Mouse (Mus musculus) T-helper 17 cell (primary cell): Measurements from ENCODE around the gene Usp12.
"Not testable (repeated sequence)": the region's sequence is repeated elsewhere in the genome, so short reads cannot be mapped to it uniquely, and the experiment has no call there.

Experiments
- in situ Hi-C, 2 experiments: fragments of 300-600 bp; cut with MboI, MseI; formaldehyde crosslinking; loops; 1 replicate in 1 of 2; 2 replicates in 1 of 2; pipeline ENCODE4 v1.15.1; 2025; ENCODE audit warnings: high pct_unique_total_duplicates in 2 of 2

Gene Usp12

DNA sequence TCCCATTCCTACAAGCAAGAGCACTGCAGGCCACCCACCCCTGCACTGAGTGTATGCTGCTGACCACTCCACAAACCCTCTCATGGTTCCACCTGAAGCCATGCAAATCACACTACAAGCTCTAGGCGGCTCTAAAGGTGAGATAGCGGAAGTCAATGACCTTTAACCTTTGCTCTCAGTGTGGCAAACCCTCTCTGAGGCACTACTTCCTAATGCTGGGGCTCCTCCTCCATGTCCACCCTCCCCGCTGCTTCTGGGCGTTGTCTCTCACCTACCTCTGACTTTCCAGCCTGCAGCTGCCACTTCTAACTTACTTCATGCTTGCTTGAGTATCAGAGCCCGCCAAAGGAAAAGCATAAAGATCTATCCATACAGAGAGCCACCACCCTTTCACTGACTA, 37.5 kb downstream of the Usp12 start:
- in situ Hi-C loops, result no loop called here

DNA sequence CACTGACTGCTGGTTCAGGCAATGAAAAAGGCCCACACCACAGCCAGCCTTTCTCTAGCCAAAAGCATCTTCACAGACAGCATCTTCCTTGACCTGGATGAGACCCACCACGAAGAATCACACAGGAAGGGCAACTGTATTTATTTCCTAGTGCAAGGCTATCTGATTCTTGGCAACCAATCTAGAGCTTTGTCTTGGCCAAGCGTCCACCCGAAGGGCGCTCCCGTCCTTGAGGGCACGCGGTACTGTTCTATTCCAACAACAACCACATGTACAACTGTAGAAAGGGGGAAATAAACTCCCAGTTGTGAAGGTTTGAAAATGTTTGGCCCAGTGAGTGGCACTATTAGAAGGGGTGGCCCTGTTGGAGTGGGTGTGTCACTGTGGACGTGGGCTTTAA, 41.6 kb downstream of the Usp12 start:
- in situ Hi-C loops, result no loop called here

DNA sequence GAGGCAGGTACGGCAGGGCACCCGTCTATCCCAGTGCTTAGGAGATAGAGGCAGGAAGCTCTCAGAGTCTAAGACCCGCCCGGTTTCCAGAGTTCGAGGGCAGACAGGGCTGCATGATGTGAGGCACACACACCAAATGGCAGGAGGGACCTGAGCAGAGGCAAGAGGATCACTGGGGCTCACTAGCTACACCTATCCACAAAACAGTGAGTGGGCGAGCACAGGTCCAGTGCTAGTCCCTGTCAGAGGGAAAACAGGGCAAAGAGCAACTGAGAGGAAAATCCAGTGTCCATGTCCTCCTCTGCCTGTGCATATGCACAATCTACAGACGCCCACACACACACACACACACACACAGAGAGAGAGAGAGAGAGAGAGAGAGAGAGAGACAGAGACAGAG, 43.8 kb downstream of the Usp12 start:
- in situ Hi-C loops, result no loop called here

DNA sequence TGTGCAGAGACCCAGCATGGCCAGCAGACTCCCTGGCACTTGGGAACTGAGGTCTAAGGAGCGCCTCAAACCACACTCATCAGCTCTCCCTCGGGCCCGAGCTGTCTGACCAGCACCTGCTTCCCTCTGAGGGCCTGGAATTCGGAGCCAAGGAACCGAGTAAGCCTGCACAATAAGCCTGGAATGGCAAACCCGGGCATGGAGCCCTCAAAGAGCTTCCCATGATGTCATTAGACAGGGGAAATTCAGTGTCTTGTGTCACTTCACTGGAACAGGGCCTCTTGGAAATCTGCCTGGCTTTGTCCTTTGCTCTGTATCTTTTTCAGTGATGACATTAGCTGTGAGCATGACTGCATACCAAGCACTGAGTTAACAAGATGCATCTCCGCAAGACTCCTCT, 44.5 kb downstream of the Usp12 start:
- in situ Hi-C loops, result no loop called here

DNA sequence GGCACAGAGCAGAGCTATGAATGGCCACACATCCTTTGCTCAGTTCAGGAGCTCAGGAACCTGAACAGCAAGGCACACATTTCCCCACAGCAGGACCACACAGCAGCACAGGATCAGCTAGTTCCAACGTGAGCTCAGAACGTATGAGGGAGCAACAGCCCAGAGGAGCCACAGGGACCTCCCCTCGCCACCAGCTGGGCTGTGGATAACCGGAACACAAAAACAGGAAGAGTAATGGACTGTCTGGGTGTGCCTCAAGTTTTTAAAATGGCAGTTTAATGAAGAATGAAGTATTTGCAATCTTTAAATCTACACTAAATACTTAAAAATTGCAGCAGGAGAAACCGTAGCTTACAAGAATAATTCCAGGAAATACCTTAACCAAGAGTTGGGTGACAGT, 44.9 kb downstream of the Usp12 start:
- in situ Hi-C loops, result no loop called here

DNA sequence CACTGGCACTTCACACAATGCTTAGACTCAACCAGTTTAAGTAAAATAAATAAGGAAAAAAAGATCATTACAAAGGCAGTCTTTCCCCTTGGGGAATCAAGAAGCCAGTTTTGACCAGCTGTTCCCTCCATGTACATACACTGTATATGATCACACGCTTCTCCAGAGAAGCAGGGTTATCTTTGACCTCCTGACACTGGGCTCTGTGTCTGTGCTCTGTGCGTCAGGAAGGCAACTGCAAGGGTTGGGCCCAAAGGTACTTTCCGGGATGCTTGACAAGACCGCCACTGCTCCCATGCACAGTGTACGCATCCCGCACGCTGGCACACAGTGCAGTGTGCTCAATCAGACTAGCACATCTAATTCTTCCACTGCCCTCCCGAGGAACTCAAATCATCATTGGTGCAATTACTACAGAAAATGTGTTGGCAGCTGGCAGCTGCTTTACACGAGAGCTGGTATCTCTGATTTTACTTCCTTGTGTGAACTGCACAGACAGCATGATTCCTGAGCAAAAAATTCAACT, 57.8 kb downstream of the Usp12 start:
- in situ Hi-C loops, result no loop called here

DNA sequence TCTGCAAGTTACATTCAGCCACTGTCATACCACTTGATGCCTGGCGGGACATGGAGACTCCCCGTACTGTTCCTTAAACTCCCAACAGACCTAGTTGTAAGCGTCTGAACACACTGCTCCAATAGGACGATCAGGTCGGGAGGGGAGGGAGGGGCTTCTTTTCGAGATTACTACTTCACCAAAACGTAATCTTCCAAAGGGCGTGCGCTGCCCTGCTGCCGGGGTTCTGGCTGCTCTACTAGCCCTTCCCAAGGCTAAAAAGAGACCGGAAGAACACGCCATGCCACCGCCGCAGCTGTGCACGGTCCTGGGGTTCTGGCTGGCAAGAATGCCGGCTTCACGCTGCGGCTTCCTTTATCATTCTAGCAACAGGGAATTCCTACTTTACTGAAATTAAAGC, 58.5 kb downstream of the Usp12 start:
- in situ Hi-C loops, result no loop called here

DNA sequence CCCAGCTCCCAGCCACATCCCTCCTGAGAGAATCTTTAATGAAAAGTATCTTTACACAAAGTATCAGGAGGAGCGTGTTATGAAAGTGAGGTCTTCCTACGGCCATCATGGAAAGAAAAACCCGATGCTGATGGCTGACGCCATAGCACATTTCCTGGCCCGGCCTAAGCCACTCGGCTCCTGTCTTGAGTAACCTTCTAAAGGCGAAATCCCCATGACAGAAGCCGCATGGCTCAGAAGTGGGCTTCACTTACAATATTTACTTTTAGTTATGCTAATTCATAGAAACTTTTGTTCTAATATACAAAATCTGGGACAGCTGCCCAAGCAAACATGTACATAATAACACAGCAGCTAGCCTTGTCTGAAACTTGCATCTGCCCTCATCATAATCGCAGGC, 59.8 kb downstream of the Usp12 start:
- in situ Hi-C loops, result not testable (repeated sequence)

DNA sequence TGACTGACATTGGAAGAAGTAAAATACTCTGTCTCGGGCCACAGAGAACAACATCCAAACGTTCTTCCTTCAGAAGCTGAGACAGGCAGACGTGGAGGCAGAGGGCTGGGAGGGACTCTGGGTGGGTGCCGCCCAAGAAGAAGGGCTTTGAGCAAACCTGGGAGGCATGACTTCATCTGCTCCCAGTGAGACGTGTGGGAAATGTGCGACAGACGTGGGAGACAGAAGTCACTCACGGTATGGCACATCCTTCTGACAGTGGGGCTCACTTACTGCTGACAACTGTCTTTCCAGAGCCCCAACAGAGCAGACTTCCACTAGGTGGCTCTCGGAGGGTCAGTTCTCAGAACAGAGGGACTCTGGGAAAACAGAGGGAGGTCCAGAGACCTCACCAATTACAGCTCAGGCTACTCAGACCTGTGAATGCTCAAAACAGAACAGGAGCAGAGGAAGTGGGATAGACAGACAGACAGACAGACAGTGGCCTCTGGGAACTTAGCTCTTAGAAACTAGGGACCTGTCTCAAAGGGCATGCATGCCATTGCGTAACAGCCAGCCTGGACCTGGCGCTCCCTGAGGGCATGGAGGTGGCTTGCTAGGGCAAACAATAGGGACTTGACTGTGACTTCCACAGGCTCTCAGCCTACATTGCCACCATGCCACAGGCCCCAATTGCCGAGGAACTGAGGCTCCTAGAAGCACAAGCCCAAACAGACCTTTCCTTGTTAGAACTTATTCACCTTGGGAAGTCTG, 60.7 kb downstream of the Usp12 start:
- in situ Hi-C loops, result no loop called here

DNA sequence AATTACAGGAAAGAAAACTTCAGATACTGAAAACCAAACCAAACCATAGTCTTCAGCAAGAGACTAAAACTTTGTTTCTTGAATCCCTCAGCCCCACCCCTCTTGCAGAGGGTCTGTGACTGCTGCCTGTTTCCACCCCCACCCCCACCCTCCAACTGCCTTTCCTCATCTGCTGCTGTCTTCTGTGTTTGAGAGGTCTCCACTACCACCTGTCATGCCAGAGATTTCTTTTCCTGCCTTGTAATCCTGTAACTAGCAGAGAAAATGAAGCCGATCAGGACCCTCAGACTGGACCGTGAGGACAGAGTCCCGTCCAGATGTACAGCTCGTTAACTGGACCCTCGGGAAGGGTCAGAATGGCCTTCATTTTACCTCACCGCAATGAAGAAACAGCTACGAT, 61.4 kb downstream of the Usp12 start:
- in situ Hi-C loops, result no loop called here

DNA sequence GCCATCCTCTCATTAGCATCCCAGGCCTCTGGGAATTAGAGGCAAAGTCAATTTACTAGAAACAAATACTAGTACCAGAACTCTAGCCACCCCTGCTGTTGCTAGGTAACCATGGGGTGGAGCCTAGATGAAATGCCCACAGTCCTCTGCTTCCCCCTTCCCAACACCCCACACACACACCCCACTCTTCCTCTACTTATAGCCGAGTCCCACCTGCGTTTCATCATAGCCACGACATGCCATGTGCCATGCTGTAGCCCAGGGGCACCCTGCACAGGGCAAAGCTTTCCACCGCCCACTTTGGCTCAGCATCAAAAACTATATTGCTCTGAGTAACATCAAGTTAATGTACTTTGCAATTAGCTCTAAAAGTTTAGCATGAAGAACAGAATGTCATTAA, 67.8 kb downstream of the Usp12 start:
- in situ Hi-C loops, result no loop called here

DNA sequence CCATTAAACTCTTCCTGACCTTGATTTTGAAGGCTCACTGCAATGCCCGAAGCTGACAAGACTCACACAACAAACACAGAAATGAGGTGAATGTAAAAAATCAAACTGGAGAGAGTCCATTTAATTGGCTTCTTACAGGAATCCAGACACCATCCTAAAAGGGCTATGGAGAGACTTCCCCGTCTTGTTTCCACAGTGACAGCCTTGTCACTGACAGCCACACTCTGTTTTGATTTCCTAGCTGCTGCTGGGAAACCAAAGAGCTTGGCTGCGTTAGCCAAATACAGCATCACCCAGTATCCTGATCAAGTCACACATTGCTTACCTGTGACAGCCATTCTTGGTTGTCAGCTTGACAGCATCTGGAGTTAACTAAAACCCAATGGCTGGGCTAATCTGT, 69.8 kb downstream of the Usp12 start:
- in situ Hi-C loops, result no loop called here

DNA sequence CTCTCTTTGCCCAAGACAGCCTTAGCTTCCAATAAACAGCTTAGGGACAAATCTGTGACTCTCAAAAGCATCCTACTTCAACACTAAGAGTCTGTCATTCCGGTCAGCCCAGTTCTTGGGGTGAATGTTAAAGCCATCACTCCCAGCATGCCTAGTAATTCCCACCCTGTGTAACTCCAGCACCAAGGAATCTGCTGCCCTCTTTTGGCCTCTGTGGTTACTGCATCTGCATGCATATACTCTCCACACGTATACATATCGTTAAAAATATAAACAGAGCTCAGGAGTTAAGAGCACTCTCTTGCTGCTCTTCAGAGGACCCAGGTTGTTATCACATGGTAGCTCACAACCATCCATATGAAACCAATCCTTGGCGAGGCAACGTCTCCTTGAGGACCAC, 71.4 kb downstream of the Usp12 start:
- in situ Hi-C loops, result no loop called here

DNA sequence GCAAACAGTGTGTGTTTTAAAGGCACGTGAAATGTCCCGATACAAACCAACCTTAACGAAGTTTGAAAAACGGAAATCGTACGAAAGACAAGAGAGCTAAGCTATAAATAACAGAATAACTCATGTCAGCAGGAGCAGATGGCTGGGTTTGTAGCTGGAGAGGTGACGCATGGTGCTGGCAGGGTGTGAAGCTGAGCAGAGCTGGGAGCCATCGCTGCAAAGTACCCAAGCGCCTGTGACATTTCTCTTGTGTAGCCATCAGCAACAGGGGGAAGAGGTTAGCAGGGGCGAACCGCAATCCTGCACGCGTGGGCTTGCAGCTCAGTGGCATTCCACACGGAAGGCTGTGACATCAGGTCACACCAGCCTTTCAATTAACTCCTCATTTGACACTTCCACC, 72.6 kb downstream of the Usp12 start:
- in situ Hi-C loops, result no loop called here

DNA sequence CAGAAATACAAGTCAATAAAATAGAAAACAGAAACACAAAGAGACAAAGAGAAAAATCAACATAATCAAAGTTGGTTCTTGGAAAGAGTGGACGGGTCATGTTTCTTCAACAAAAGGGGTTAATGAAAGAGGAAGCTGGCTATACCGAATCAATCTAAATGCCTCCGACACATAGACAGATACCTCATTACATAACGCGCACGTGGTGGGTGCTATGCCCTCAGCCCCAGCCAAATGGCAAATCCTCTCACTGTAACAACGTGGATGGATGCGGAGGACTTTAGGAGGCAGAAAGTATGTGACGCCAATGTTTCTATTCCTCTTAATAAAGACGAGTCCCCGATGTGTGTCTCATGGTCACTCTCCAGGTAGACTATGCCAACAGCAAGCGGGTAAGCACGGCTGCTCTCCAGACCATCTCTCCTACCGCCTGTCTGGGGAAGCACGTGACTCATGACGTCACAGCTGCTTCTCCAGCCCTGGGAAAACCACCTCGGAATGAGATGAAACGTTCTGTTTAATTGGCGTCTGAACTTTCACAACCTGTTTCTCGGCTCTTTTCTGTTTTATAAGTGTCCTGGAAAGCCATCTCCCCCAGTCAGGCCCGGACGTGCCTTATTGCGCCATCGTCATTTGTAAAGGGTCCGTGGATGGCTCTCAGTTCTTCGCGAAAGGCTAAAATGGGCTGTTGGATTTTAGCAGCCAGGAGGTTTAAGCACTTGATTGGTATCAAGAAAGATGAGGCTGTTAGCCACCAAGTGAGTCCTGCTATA, 75.0 kb downstream of the Usp12 start:
- in situ Hi-C loops, result no loop called here

DNA sequence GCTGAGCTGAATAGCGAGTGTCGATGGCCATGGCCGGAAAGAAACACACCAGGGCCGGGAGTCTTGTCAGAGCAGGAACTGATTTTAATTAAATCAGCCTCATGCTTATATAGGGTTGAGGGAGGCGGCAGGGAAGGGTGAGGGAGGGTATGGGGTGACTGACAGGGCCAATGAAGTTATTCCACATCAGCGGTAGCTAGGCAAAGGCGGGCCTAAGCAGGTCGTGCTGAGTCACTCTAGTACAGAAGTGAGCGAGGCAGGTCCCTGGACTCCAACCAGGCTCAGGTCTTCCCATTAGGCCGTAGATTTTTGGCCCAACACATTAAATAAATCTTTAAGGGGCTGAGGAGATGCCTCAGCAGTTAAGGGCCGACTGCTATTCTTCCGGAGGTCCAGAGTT, 81.0 kb downstream of the Usp12 start:
- in situ Hi-C loops, result loop anchor here in 1 of 2 experiments (5.0 kb wide), 1 partner anchor 93 kb away; no protein-coding TSS in a partner anchor

DNA sequence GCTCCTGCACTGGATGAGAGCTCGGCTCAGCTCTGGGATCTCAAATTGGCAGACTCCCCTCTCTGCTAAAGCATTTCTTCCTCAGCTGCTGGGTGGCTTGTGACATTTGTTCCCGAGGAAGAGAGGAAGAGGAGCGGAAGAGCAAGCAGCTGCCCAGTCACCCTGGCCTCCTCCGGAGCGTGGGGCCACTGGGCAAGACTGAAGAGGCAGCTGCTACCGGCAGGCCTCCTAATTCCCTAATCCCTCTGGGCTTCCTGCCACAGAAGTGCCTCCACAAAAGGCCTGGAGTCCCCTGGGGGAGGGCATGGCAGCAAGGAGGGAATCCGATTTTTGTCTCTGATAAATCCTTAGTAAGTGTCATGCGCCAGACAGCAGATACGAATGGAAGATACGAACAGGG, 81.7 kb downstream of the Usp12 start:
- in situ Hi-C loops, result loop anchor here in 1 of 2 experiments (5.0 kb wide), 1 partner anchor 94 kb away; no protein-coding TSS in a partner anchor

DNA sequence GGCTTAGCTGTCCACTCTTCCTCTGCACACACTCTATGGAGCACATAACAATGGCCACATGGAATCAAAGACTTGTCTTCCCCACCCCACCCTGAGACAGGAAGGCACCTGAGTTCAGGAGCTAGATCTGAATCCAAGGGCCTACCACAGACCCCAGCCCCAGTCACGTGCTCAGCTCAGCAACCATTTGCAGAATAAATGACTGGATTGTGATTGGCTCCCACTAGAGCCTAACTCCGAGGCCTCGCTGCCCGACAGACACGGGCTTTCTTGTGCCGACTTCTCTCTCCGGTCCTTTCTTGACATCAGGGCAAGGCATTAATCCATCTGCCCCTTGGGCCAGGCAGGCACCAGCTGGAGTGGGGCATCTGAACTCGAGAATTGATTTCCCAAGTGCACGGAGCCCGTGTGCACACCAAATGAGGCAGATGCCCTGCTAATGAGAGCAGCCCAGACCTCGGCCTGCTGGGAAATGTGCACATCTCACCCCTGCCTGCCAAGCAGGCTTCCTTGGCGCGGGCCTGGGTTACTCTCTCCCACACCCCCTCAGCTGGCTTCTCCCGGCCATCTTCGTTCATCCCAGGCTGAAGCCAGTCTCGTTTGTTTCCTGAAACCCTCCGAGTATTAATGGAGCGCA, 82.4 kb downstream of the Usp12 start:
- in situ Hi-C loops, result loop anchor here in 1 of 2 experiments (5.0 kb wide), 1 partner anchor 95 kb away; no protein-coding TSS in a partner anchor

DNA sequence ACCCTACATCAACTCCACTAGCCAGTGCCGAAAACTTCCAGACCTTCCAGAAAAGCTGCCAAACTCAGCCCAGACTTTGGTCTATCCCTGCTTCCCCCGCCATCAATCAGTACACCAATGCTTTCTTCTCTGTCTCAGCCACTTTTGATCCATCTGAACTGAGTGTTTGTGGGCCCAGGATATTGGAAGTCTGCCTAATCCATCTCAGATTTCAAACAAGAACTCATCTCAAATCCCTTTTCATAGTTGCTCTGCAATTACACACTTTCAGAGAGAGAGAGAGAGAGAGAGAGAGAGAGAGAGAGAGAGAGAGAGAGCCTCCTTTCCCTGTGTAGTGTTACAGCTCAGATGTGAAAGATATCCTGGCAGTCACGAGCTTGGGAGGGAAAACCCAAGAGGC, 85.4 kb downstream of the Usp12 start:
- in situ Hi-C loops, result loop anchor here (5.0 to 10.0 kb wide), 3 partner anchors 188 to 608 kb away; no protein-coding TSS in a partner anchor

DNA sequence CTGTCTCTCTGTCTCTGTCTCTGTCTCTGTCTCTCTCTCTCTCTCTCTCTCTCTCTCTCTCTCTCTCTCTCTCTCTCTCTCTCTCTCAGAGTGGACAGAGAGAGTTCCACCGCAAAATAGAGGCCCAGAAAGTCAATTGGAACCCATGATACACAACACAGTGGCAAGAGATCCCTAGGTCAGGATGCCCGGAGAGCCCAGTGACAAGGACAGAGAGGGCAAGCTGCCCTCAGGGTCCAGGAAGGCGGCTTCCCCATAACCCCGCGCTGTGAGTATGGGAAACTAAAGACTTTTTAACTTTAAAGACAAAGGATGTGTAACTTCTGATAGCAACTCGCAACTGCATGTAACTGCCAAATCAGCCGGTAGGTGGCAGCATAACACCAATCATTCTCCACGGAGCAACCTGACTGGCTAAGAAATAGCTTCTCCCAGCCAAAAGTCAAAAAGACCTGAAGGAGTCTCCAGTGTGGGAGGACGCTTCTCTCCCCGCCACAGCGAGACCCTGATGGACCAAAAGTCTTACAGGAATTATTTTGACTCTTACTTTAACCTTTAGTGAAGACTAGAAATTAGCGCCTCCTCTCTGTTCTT, 88.9 kb downstream of the Usp12 start:
- in situ Hi-C loops, result loop anchor here (5.0 to 10.0 kb wide), 3 partner anchors 191 to 611 kb away; no protein-coding TSS in a partner anchor

DNA sequence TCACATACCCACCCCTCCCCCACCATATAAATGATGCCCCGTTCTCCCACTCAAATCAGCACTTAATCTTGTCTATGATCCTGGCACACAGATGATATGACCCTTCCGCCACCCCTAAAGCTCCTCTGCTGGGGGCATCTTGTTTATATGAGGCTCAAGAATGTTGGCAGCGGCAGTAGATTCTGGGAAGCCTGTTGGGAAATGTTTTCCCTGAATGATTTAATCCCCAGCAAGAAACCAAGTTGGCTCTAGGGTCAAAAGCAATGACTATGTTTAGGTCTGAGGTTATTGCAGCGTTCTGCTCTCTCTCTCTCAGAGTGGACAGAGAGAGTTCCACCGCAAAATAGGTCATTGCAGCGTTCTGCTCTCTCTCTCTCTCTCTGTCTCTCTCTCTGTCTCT, 89.4 kb downstream of the Usp12 start:
- in situ Hi-C loops, result loop anchor here (5.0 to 10.0 kb wide), 3 partner anchors 192 to 612 kb away; no protein-coding TSS in a partner anchor
